Mouse (Mus musculus) induced T-regulatory cell, adult 2 months (primary cell): ENCODE measurements at regions not wholly inside any gene's neighbourhood (a gene's known extent, or its start where the extent isn't known, plus 50 kb on each side); places are given as distances from the start of the nearest gene placed in this dataset.

Experiments used
- DNase-seq: peaks from one replicate; pipeline ENCODE4 v3.0.0-alpha.2; 2012; ENCODE audit warnings: low read depth

- DNase-seq = no peak
Observed at GRCm38 (mm10) chr3:50887002-50887401, 337.2 kb upstream of the Noct start.

- no peak for DNase-seq
Observed at GRCm38 (mm10) chr3:50888571-50889210, 335.6 kb upstream of the Noct start.

- DNase-seq = no peak
Observed at GRCm38 (mm10) chr3:50890537-50890936, 333.7 kb upstream of the Noct start.

GRCm38 (mm10) chr3:50898179-50898578 is 326.1 kb upstream of the Noct start:
- DNase-seq = no peak

GRCm38 (mm10) chr3:50899830-50900350 is 324.4 kb upstream of the Noct start:
- DNase-seq = no peak

- DNase-seq = no peak
Observed at GRCm38 (mm10) chr3:50900566-50900965, 323.7 kb upstream of the Noct start.

GRCm38 (mm10) chr3:50901321-50901720 is 322.9 kb upstream of the Noct start:
- DNase-seq = no peak

GRCm38 (mm10) chr3:50902933-50903332 is 321.3 kb upstream of the Noct start:
- no peak for DNase-seq

- DNase-seq = no peak
Observed at GRCm38 (mm10) chr3:50904716-50905116, 319.5 kb upstream of the Noct start.

GRCm38 (mm10) chr3:50905274-50905992 is 318.8 kb upstream of the Noct start:
- no peak for DNase-seq

GRCm38 (mm10) chr3:50905993-50906831 is 318.0 kb upstream of the Noct start:
- DNase-seq = peak; percentile 84

GRCm38 (mm10) chr3:50912980-50913518 is 311.2 kb upstream of the Noct start:
- DNase-seq = no peak

GRCm38 (mm10) chr3:50914866-50915365 is 309.3 kb upstream of the Noct start:
- no peak for DNase-seq

- no peak for DNase-seq
Observed at GRCm38 (mm10) chr3:50916305-50916854, 307.9 kb upstream of the Noct start.

- DNase-seq = no peak
Observed at GRCm38 (mm10) chr3:50922347-50922746, 301.9 kb upstream of the Noct start.

GRCm38 (mm10) chr3:50922832-50923231 is 301.4 kb upstream of the Noct start:
- DNase-seq = no peak

- DNase-seq = no peak
Observed at GRCm38 (mm10) chr3:50923327-50923726, 300.9 kb upstream of the Noct start.

- DNase-seq = no peak
Observed at GRCm38 (mm10) chr3:50927318-50927717, 296.9 kb upstream of the Noct start.

GRCm38 (mm10) chr3:50929013-50929412 is 295.2 kb upstream of the Noct start:
- DNase-seq = no peak

GRCm38 (mm10) chr3:50932397-50933089 is 291.7 kb upstream of the Noct start:
- no peak for DNase-seq

- DNase-seq = no peak
Observed at GRCm38 (mm10) chr3:50933090-50933443, 291.2 kb upstream of the Noct start.
